Mouse (Mus musculus): ENCODE data around the gene Dcakd. TPM values are rescaled to one million over a fixed set of nuclear protein-coding genes. Genes with fewer than 3 reads are reported as not detected.

Dcakd gene
- total RNA-seq, 2 experiments from 2014 or later = 49.7 to 55.1 TPM

DNA sequence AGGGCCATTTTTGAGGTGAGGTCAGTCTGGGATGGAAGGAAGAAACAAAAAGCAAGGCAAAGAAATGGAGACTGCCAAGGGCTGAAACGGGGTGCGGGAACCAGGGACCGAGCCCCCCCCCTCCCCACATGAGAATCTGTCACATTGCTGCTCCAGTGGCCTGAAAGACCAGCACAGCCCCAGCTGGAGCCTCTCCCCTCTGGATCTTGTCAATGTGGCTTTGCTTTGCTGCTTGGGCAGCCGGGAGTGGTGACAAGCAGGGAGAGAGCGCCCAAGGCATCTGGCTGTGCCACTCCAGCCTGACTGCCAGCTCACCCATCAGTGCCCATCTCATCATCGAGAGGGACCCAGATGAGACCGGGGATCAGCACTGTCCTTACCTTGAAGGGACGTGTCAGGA lies 70.4 kb downstream of the Dcakd start:
- no peak for DNase-seq (ENCODE audit: low spot score in 2 of 2)
- intact Hi-C loops (cut with DNase I) = no loop called here

GRCm38 (mm10) chr11:102956962-102957614 lies 71.0 kb downstream of the Dcakd start:
- intact Hi-C loops (cut with DNase I) = no loop called here
- DNase-seq (ENCODE audit: low spot score in 2 of 2) = no peak

DNA sequence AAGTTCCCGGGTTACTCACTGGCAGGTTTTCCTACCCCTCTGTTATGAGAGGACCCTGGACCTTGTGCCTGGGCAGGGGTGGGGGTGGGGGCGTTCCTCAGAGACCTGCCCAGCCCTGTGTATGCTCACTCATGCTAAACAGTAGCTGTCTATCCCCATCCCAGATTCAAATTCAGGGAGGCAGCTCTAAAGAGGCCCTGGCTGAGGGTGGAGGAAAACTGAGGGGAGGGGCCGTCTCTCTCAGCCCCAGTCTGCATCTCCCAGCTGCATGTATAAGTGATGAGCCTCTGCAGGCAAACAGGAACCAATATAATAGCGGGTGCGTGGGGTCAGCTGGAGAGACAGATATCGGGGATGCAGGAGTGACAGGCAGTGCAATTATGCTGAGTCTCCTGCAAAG lies 75.2 kb downstream of the Dcakd start:
- intact Hi-C loops (cut with DNase I) = loop anchor here (5.0 kb wide), 1 partner anchor 39 kb away; no protein-coding TSS in a partner anchor
- DNase-seq (ENCODE audit: low spot score in 2 of 2) = no peak

DNA sequence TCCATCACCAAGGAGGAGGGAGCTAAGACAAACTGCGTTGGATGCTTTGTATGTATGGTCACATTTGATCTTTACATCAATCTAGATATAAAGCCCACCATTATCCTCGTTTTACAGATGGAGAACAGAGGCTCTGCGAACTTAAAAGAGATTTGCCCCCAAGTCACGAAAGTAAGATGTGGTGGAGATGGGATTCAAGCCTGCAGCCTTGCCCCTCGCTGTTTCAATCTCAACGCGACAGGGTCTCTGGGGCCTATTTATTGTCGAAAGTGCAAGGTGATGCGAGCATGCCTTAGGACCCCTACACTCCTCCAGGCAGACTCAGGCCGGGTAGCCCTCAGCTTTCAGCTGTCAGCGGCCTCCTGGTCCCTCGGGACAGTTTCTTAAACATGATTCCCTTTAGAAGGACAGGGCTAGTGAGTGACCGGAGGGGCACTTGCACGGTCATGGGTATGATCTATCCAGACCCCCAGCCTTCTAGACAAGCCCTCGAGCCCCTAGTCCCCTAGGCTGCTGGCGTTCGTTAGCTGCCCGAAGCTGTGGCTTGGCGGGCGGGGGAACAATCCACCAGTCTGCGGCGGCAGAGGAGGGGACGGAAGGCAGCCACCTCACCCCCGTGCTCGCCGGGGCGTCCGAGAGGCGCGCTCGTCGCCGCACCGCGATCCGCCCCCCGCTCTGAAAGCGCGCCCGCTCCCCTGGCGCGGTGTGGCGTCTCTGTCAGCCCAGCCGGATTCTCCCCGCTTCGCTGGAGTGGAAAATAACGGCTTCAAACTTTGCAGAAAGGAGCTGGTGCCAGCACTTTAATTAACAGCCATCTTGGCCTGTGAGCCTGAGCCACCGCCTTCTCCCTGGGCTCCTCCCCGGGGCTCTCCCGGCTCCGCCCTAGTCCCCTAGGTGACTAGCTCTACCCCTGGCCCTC lies 79.8 kb downstream of the Dcakd start:
- peak in 1 of 2 experiments; percentile 26 for DNase-seq (ENCODE audit: low spot score in 2 of 2)
- intact Hi-C loops (cut with DNase I) = loop anchor here (5.0 kb wide), 1 partner anchor 36 kb away; no protein-coding TSS in a partner anchor

DNA sequence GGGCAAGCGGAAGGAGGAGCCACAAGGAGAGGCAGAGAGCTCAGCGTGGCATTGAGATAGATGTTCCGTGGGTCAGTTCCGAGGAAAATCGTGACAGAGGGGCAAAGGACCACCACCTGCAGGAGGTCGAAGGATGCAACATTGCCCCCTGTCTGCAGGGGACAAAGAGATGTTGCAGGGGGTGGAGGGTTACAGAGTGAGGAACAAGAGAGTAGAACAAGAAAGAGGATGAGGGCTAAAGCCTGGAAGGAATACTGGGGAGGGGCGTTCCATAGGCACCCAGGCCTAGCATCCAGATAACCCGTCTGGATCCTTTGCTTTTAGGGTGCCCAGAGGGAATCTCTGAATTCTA lies 81.2 kb downstream of the Dcakd start:
- DNase-seq (ENCODE audit: low spot score in 2 of 2) = no peak
- intact Hi-C loops (cut with DNase I) = loop anchor here (5.0 kb wide), 1 partner anchor 35 kb away; no protein-coding TSS in a partner anchor

DNA sequence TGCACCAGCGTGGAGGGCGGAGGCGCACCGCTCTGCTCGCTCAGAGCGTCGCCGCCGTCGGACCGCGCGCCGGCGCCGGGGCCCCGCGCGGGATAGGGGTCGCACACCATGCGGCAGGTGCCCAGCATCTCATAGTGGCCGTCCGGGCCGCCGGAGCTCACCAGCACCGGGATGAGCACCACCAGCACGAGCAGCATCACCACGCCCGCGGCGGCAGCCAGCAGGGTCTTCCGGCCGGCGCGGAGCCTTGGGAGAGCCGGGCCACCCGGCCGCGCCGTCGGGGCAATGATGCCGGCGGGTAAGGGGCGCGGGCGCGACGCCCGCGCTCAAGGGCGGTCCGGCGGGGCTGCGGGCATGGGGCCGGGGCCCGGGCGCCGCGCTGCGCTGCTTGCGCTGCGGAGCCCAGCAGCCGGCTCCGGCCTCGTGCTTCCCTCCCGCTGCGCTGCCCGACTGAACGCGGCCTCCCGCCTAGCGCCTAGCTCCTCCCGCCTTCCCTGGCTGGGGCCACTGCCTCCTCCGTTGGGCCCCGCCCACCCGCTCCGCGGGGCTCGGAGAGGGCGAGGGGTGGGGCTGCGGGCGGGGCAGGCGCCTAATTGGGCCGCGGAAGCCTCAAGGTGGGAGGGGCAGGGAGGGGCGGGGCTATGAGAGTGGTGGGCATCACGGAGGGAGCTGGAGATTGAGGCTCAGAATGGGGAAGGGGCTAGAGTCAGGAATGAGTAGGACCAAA lies 81.7 kb downstream of the Dcakd start, which contains the start of gene C1ql1:
Gene C1ql1, minus strand, starts transcription at position 424 of the 727 bp plus-strand sequence.
- intact Hi-C loops (cut with DNase I) = loop anchor here (5.0 kb wide), 1 partner anchor 34 kb away; no protein-coding TSS in a partner anchor

GRCm38 (mm10) chr11:102945306-102946264 lies 82.5 kb downstream of the Dcakd start:
- intact Hi-C loops (cut with DNase I) = loop anchor here (5.0 kb wide), 1 partner anchor 33 kb away; no protein-coding TSS in a partner anchor
- no peak for DNase-seq (ENCODE audit: low spot score in 2 of 2)

More for the DNA sequence above, 81.7 kb downstream of the Dcakd start, which contains the start of gene C1ql1:
- peak; percentile 35 to 68 for DNase-seq (ENCODE audit: low spot score in 2 of 2)

Small RNA genes within 50 kb of the gene (microRNA-seq; reads per million reads assigned to microRNA genes)
- gene Mir6931 = not detected

Other genes with a start within 250 kb of the Dcakd start
- 1 to 10 TPM; 6.0 to 7.5 TPM for gene Gjc1, start 208.6 kb downstream of the Dcakd start, total RNA-seq (2021)
- gene Higd1b, start 192.5 kb downstream of the Dcakd start, total RNA-seq (2021) = 1 to 10 TPM; 4.7 to 5.3 TPM
- gene Eftud2, start 147.3 kb downstream of the Dcakd start, total RNA-seq (2021) = 100 to 1,000 TPM; 123 to 135 TPM
- 1 to 10 TPM; 2.0 to 3.6 TPM for gene Ccdc103, start 147.1 kb downstream of the Dcakd start, total RNA-seq (2021)
- gene Fam187a, start 143.2 kb downstream of the Dcakd start, total RNA-seq (2021) = under 1 TPM in 1 of 2 experiments, not detected in 1; 0.20 TPM
- gene Gfap, start 127.4 kb downstream of the Dcakd start, total RNA-seq (2021) = 100 to 1,000 TPM; 127 TPM
- under 1 TPM; 0.16 to 0.44 TPM for gene Kif18b, start 103.2 kb downstream of the Dcakd start, total RNA-seq (2021)
- gene C1ql1, start 81.6 kb downstream of the Dcakd start, total RNA-seq (2021) = 10 to 100 TPM; 15.1 to 15.6 TPM
- 100 to 1,000 TPM; 126 to 127 TPM for gene Nmt1, start 143 bp downstream of the Dcakd start, total RNA-seq (2021)
- gene Plcd3, start 73.3 kb upstream of the Dcakd start, total RNA-seq (2021) = 10 to 100 TPM; 16.1 to 19.3 TPM
- 10 to 100 TPM; 72.3 to 80.3 TPM for gene Acbd4, start 73.3 kb upstream of the Dcakd start, total RNA-seq (2021)
- gene Hexim1, start 87.9 kb upstream of the Dcakd start, total RNA-seq (2021) = 10 to 100 TPM; 42.8 to 51.6 TPM
- gene Hexim2, start 104.1 kb upstream of the Dcakd start, total RNA-seq (2021) = 10 to 100 TPM; 13.2 to 16.6 TPM
- gene Fmnl1, start 142.8 kb upstream of the Dcakd start, total RNA-seq (2021) = 100 to 1,000 TPM; 129 to 172 TPM
- gene 1700023F06Rik, start 180.2 kb upstream of the Dcakd start, total RNA-seq (2021) = 1 to 10 TPM; 1.8 to 2.4 TPM
- 1 to 10 TPM; 2.0 to 2.4 TPM for gene Spata32, start 190.1 kb upstream of the Dcakd start, total RNA-seq (2021)
- 1 to 10 TPM; 3.1 to 4.0 TPM for gene Map3k14, start 239.1 kb upstream of the Dcakd start, total RNA-seq (2021)